Mouse (Mus musculus): ENCODE measurements at regions not wholly inside any gene's neighbourhood (a gene's known extent, or its start where the extent isn't known, plus 50 kb on each side); places are given as distances from the start of the nearest gene placed in this dataset.

GRCm38 (mm10) chr2:45541394-45541793 lies 424.2 kb upstream of the Zeb2 start:
- TF ChIP-seq CHD2 (IDR thresholded peaks at IDR 0.05; ENCODE audit: low read depth, low read length) (no peak), ZC3H11A (IDR thresholded peaks at IDR 0.05; ENCODE audit: borderline replicate concordance, low read depth, low read length) (no peak), HCFC1 (IDR thresholded peaks at IDR 0.05; ENCODE audit: borderline replicate concordance, insufficient read depth, low read length) (no peak), MAFK (IDR thresholded peaks at IDR 0.05; ENCODE audit: insufficient read depth, low read depth, low read length) (no peak)

Measured in ES-E14 (cell line).